Mouse (Mus musculus) right cerebral cortex, postnatal 36 days (tissue): ENCODE measurements at regions not wholly inside any gene's neighbourhood (a gene's known extent, or its start where the extent isn't known, plus 50 kb on each side); places are given as distances from the start of the nearest gene placed in this dataset.

Experiments used
- DNase-seq, 2 experiments: peaks; one replicate each; pipeline ENCODE4 v3.0.0; 2022; ENCODE audit warnings: low spot score in 2 of 2, mixed read lengths in 1 of 2

DNA sequence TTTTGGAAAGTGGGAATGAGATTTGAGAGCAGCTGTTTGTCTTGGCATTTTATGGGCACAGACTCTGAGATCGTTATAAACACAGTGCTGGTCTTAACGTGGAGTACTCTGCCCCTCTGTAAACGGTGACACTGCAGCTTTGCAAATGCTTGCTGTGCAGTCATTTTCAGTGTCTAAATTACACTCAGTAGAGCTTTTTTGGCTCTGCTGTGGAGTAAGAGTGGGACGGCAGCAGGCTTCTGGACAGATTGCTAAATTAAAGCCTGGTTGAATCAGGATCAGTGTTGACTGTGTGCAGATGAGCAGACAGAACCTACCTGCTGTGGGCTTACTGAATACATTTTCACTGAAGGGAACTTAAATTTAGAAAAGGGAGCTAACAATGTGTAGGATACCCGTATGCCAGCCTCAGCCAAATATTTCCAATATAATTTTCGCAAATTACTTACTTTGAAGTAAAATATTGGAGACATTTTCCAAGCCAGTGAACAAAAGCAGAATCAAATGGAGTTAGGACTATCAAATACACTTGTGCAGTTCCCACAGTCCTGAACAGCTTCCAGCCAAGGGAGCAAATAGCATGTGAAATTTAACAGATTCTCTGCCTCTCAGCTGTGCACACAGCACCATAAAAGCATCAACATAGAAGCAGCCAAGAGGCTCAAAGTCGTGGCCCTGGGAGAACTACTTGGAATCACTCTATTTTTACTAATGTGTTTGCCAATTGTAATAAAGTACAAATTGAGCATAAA, 148.1 kb upstream of the Stac start:
- DNase-seq, result peak; percentile 46 to 71

DNA sequence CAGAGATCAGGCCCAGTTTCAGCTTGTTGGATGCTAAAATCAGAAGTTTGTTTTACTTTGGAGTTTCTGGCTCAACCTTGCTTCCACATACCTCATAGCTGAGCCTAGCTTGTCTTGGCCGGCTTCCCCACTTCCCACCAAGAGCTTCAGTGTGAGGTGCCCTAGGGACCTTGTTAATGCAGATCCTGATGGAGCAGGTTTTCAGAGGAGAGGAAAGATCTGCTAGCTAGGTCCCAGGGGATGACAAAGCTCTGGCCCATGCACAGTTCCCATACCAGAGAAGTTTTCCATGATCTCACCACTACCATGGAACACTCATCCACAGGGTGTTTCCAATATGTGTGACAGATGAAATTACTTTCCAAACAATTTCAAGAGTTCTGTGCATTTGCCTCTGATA, 131.9 kb upstream of the Stac start:
- no peak for DNase-seq

DNA sequence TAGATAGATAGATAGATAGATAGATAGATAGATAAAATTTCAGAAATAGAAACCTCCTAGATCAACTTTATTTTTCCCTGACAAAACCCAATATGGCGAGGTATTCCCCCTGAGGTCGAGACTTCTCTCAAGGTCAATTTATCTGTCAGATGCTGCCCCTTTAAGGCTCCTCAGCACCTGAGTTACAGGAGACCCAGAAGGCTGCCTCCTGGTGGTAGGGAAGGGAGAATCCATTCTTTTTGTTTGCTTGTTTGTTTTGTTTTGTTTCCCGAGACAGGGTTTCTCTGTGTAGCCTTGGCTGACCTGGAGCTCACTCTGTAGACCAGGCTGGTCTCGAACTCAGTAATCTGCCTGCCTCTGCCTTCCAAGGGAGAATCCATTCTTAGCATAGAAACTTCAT, 127.3 kb upstream of the Stac start:
- DNase-seq, result no peak

DNA sequence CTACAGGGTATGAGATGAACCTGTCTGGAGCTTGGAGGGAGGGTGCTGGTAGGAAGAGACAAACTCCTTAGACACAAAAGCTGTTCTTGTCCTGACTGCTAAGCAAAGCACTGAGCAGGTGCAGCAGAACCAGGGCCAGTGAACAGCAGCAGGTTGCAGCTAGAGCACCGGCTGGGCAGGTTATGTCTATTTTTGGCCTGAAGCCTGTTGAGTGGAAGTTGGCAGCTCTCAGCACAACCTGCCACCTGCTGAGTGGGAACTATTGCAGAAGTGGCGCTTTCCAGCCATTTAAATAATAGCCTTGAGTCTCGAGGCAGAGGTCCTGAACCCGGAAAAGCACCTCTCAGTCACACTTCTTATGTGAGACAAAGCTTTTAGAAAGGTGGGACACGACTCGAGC, 114.8 kb upstream of the Stac start:
- no peak for DNase-seq

DNA sequence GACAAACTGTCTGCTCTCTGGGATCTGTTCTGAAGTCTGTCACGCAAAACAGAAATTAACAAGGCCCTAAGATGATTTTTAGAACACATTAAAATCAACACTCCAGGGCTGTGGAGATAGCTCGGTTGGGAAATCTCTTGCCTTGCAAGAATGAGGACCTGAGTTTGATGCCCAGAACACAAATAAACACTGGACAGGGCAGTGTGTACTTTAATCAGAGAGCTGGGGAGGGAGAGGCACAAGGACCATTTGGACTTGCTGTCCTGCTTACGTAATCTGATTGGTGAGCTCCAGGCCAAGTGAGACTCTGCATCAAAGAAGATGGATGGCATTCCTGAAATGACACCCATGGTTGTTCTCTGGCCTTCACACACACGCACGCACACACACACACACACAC, 111.2 kb upstream of the Stac start:
- no peak for DNase-seq

DNA sequence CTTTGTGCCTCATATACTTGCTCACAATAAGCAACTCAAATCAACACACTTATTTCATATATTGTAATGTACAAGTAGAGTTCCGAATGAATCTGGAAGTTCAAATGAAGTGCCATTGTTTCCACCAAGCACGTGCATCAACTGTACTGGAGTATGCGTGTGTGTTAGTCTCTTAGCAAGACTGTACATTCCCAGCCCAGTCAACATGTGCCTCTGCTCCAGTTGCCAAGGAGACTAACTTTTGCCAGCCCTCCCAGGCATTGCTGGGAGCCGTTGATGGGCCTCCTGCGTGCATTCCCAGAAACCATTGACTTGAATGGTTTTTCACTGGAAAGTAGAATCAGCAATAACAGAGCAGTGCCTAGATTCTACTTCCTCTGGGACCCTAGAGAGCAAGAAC, 110.7 kb upstream of the Stac start:
- DNase-seq, result no peak

DNA sequence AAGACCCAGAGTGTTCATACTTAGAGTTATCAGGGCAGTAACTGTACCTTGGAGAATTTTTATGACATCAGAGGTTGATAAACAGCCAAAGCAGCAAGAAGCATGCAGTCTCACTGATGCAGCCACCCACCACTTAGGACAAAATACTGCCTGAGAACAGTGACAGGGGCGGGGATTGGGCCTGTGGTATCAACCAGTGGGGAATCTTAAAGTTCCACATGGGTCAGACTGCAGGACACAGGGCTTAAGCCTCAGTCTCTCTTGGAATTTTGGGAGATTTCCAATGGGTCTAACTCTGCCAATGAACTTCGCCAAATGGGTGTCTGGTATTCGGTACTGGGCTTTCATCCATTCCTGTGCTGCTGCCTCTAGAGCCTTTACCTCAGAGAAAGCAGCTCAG, 88.8 kb upstream of the Stac start:
- DNase-seq, result no peak

DNA sequence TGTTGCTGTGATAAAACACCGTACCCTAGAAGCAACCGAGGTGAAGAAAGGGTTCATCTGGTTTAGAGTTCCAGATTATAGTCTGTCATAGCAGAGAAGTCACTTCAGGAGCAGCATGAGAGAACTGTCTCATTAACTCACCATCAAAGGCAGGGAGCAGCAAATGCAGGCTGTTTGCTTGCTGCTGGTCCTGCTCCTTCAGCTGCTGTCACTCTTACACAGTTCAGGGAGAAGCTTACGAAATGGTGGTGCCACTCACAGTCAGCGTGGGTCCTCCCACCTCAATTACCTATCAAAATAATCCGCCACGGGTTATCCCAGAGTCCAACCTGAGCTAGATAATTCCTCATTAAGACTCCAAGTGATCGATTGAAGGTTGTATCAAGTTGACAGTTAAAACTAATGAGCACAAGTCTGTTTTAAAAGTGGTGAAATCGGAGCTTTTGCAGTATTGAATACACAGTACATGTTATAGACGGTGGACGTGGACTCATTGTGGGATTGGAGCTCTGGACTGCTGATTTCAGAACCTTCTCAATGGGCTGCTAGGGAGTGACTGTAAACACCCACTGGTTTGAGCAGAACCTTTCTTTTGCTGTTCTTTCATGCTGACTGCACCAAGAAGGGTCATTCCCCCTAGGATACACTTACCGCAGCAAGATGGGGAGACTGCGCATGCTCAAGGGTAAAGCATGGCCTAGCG, 87.4 kb upstream of the Stac start:
- no peak for DNase-seq

DNA sequence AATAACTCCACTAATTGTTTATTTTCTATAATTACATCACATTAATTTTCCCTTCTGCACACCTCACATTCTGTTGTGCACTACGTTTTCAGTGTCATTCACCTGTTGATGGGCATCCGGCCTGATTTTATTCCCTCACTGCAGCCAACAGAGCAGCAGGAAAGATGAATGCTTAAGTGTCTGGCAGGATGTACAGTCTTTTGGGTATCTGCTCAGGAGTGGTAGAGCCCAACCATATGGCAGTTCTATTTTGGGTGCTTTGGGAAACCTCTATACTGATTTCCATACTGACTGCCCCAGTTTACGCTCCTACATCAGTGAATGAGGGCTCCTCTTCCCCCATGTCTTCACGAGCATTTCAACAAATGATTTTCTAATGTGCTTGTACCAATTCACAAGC, 84.1 kb upstream of the Stac start:
- peak; percentile 4 to 14 for DNase-seq

DNA sequence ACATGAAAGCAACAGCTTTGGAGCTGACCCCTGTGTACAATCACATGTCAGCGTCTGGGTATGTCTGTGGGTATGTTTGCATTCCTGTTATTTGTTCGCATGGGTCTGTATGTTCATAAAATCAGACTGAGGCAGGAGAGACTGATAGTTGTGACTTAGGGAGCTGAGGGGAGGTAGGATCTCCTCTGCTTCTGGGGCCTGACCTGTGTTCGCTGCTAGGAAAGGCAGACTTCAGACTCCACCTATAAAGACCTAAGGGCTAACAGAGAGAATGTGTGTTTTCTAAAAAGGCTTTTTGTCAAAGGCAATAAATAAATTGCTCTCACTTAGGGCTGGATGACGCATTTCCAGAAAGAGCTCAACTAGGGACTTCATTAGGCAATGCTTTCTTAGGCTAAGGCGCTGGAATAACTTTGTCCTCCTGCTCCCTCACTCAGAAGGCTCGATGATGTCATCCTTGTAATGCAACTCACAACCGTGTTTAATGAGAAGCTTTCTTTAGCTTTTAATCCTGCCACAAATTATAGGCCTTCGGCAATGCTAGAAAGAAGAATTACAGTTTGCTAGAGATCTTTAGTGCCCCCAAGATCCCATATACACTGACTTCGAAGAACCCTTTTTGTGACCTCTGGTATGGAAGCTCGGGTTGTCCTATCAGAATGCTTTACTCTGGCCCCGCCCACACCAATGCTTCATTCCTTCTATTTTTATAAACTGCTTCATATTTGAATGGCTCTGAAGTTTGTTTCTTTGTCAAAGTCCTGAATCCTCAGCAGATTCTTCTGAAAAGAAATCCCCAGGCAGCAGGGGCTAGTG, 72.7 kb upstream of the Stac start:
- DNase-seq, result no peak

DNA sequence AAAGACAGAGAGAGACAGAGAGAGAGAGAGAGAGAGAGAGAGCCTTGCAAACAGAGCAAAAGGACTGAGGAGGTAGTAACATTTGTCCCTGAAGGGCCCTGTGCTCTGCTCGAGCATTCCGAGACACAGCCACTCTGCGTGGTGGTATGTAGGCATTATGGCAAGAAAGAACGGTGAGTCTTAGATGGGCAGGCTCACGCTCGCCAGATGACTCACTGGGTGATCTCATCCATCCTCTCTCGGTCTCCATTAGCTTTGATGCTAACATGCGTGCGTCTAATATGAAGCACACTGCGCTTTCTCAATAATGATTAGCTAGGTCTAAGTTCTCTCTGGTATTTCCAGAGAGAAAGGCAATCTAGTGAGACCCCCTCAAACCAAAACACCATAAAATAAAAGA, 65.1 kb upstream of the Stac start:
- peak in 1 of 2 experiments; percentile 3 for DNase-seq

DNA sequence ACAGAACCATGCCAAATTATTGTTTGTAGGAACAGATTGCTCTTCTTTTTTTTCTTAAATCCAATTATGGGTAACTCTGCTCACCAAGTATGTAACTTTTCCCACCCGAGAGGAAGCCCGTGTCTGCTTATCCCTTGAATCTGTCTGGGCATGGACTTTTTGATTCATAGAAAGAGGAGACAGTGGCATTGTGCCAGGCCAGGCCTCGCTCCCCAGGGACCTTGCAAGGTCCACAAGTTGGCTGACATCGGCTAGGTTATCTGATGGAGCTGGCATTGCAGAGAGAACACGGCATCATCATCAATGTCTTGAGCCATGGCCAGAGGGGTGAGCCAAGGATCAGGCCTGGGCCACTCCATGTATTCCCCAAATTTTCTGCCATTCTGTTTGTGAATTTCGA, 56.0 kb upstream of the Stac start:
- DNase-seq, result no peak

DNA sequence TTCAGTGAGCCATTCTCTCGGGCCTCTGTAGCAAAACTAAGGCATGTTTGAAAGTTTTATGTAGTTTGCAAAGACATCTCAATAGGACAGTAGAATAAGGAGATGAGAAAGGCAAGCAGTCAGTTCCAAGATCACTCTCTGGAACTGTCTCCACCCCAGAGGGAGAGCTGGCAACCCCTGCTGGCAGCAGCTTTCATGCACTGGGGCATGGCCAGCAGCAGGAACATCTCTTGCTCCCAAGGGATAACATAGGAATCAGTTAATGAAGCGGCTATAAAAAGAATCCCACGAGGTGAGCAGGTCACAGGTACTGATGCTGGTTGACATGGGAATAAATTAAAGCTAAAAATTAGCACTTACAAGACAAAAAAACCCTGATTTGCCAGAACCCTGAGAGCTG, 55.1 kb upstream of the Stac start:
- no peak for DNase-seq
